8 mouse cellular contexts compared by ENCODE assay signal in the genomic region with DNA sequence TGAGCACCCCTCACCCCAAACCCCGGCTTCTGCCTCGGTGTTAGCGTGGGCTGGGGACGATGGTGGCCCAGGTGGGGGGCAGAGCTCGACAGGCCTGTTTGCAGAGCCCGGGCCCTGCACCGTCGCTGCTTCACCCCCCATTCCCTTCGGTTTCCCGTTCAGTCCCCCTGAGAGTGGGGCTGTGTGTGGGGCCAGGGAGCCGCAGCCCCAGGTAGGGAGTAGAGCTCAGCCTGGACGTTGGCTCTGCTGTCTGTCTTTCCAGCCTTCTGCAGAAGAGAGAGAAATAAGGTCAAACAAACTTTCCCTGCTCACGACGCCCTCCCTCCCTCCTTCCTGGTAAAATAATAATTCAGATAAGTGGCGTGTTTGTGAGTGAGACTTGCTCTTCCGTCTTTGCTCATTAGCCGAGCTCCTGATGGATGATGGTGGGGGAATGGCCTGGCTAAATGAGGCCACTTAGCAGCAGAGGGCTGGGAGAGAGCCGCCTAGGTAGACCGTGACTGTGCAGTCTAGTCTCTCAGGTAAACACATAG. TPM values are rescaled to one million over a fixed set of nuclear protein-coding genes. Genes with fewer than 3 reads are reported as not detected.
A peak's percentile ranks its signal among the peaks of the same experiment; 100 is the strongest.
DNase-seq lines count a peak whose midpoint lies in the region; ATAC-seq and TF ChIP-seq lines count a peak whose summit lies in the region.

No protein-coding gene starts in this region.

- no peak for TF ChIP-seq POLR2A in thymus, adult 2 months (IDR thresholded peaks at IDR 0.05; ENCODE audit: control insufficient read depth, extremely low read depth, insufficient read depth, low read length, poor library complexity)

- peak overlapping the region; percentile 92 for H3K4me2 ChIP-seq in intestine, embryonic 16.5 days (ENCODE audit: low read depth, low read length)
- H3K4me2 ChIP-seq in liver, postnatal 0 days (ENCODE audit: low read depth, low read length) = peak overlapping the region; percentile 99
- H3K4me2 ChIP-seq in neural tube, embryonic 11.5 days (ENCODE audit: low read depth) = peak overlapping the region; percentile 94

- peak overlapping the region; percentile 94 for H3K27ac ChIP-seq in intestine, embryonic 16.5 days (ENCODE audit: low read length)
- H3K27ac ChIP-seq in liver, postnatal 0 days (ENCODE audit: low read depth) = peak overlapping the region; percentile 96
- peak overlapping the region; percentile 62 for H3K27ac ChIP-seq in neural tube, embryonic 11.5 days (ENCODE audit: low read depth, low read length)
- H3K27ac ChIP-seq in thymus, adult 2 months (ENCODE audit: control insufficient read depth, insufficient read depth, low read length) = peak overlapping the region; percentile 83

- H3K9me3 ChIP-seq in intestine, embryonic 16.5 days (ENCODE audit: control insufficient read depth, low read length) = no peaks in the 10 kb centered on the region
- no peaks in the 10 kb centered on the region for H3K9me3 ChIP-seq in liver, postnatal 0 days (ENCODE audit: low read length)
- no peaks in the 10 kb centered on the region for H3K9me3 ChIP-seq in neural tube, embryonic 11.5 days (ENCODE audit: control insufficient read depth, low read length)

- H3K36me3 ChIP-seq in intestine, embryonic 16.5 days (ENCODE audit: control insufficient read depth, insufficient read depth, low read length) = no peaks in the 10 kb centered on the region
- H3K36me3 ChIP-seq in liver, postnatal 0 days (replicated peaks; ENCODE audit: insufficient read depth, low read length) = peaks cover 9% of the 10 kb centered on the region; the same call in 1 of the 2 replicates
- H3K36me3 ChIP-seq in neural tube, embryonic 11.5 days (ENCODE audit: control insufficient read depth, insufficient read depth, low read length) = no peaks in the 10 kb centered on the region
- no peaks in the 10 kb centered on the region for H3K36me3 ChIP-seq in thymus, adult 2 months (ENCODE audit: control insufficient read depth, insufficient read depth, low read length)

- peak overlapping the region; percentile 99 for H3K9ac ChIP-seq in intestine, embryonic 16.5 days (ENCODE audit: low read depth, low read length)
- peak overlapping the region; percentile 91 for H3K9ac ChIP-seq in liver, postnatal 0 days (replicated peaks)
- H3K9ac ChIP-seq in neural tube, embryonic 11.5 days (ENCODE audit: low read length) = peak overlapping the region; percentile 87

- H3K27me3 ChIP-seq in intestine, embryonic 16.5 days (replicated peaks; ENCODE audit: control insufficient read depth, insufficient read depth, low read length) = no peaks in the 10 kb centered on the region
- no peaks in the 10 kb centered on the region for H3K27me3 ChIP-seq in liver, postnatal 0 days (ENCODE audit: insufficient read depth, low read length)
- H3K27me3 ChIP-seq in neural tube, embryonic 11.5 days (ENCODE audit: control insufficient read depth, insufficient read depth, low read length) = no peaks in the 10 kb centered on the region
- no peaks in the 10 kb centered on the region for H3K27me3 ChIP-seq in thymus, adult 2 months (ENCODE audit: control insufficient read depth, insufficient read depth, low read length)

- 2% methylated on average over 19 of the region's 19 CpGs for WGBS in intestine, embryonic 16.5 days
- WGBS in liver, postnatal 0 days (ENCODE audit: insufficient replicate concordance) = 2% methylated on average over 19 of the region's 19 CpGs
- 1% methylated on average over 19 of the region's 19 CpGs for WGBS in neural tube, embryonic 11.5 days
- WGBS in thymus, adult 2 months = 2% methylated on average over 19 of the region's 19 CpGs

- DNase-seq in urinary bladder, adult 2 months (ENCODE audit: low spot score) = peak; percentile 47
- DNase-seq in urinary bladder, postnatal 10 days (ENCODE audit: low spot score) = no peak
- DNase-seq in cerebellum, postnatal 36 days = peak; percentile 36 to 37
- DNase-seq in gastrocnemius, postnatal 25 days = peak; percentile 34
- peak; percentile 59 for DNase-seq in liver, postnatal 0 days
- DNase-seq in neural tube, embryonic 11.5 days (ENCODE audit: low spot score) = peak; percentile 54
- DNase-seq in thymus, adult 2 months = peak; percentile 57

- TF ChIP-seq CTCF in liver, postnatal 0 days (IDR thresholded peaks at IDR 0.05; ENCODE audit: low read depth) = no peak
- TF ChIP-seq CTCF in thymus, adult 2 months (IDR thresholded peaks at IDR 0.05; ENCODE audit: borderline replicate concordance, control insufficient read depth, extremely low read depth, insufficient read depth, low read length, poor library complexity) = no peak

- peaks cover 8% of the 10 kb centered on the region; the same call in 1 of the 2 replicates for H3K4me1 ChIP-seq in intestine, embryonic 16.5 days (ENCODE audit: control insufficient read depth, insufficient read depth, low read length)
- peaks cover 24% of the 10 kb centered on the region for H3K4me1 ChIP-seq in liver, postnatal 0 days (ENCODE audit: insufficient read depth)
- H3K4me1 ChIP-seq in neural tube, embryonic 11.5 days (ENCODE audit: control insufficient read depth, insufficient read depth, low read length) = 0 out of 2 replicates have a peak, but pooled peaks cover 4% of the 10 kb centered on the region
- H3K4me1 ChIP-seq in thymus, adult 2 months (replicated peaks; ENCODE audit: control insufficient read depth, insufficient read depth, low read length) = peaks cover 26% of the 10 kb centered on the region

- H3K4me3 ChIP-seq in intestine, embryonic 16.5 days (ENCODE audit: low read length) = peak overlapping the region; percentile 91
- peak overlapping the region; percentile 93 for H3K4me3 ChIP-seq in liver, postnatal 0 days (ENCODE audit: low read depth, low read length)
- H3K4me3 ChIP-seq in neural tube, embryonic 11.5 days (ENCODE audit: low read depth, low read length) = peak overlapping the region; percentile 85
- peak overlapping the region; percentile 99 for H3K4me3 ChIP-seq in thymus, adult 2 months (ENCODE audit: control insufficient read depth, insufficient read depth, low read length)

- TF ChIP-seq EP300 in liver, postnatal 0 days (IDR thresholded peaks at IDR 0.05; ENCODE audit: low read depth) = no peak

- ATAC-seq in intestine, embryonic 16.5 days = peak; percentile 82
- peak; percentile 60 for ATAC-seq in liver, postnatal 0 days
- ATAC-seq in neural tube, embryonic 11.5 days (ENCODE audit: insufficient read depth, low FRiP score, low TSS enrichment) = peak; percentile 58

RNA-seq across cellular contexts. Expression of gene Mta3, which starts 0.7 kb away (rescaled TPM):
- 76.8 and 82.9 TPM in 2 replicates for polyA plus RNA-seq in urinary bladder, adult 2 months (2012; rRNA removed)
- total RNA-seq in gastrocnemius, postnatal 25 days (2021) = 1 to 10 TPM; 8.8 to 8.9 TPM
- polyA plus RNA-seq in intestine, embryonic 16.5 days (2015; fragmentation: Nextera tagmentation; extraction: Ambion mirVana) = 33.2 and 35.0 TPM in 2 replicates
- polyA plus RNA-seq in liver, postnatal 0 days (2015; fragmentation: Nextera tagmentation; extraction: Ambion mirVana) = 26.1 and 28.1 TPM in 2 replicates
- polyA plus RNA-seq in neural tube, embryonic 11.5 days (2014; fragmentation: Nextera tagmentation; extraction: Ambion mirVana) = 33.6 and 37.3 TPM in 2 replicates
- 44.5 and 59.9 TPM in 2 replicates for polyA plus RNA-seq in thymus, adult 2 months (2012; rRNA removed)
